Mouse (Mus musculus): Measurements from ENCODE around the gene Slc22a23. TPM values are rescaled to one million over a fixed set of nuclear protein-coding genes. Genes with fewer than 3 reads are reported as not detected.

The Slc22a23 gene
- polyA plus RNA-seq, 1 experiment from 2014 or later, result 16.5 TPM

GRCm38 (mm10) chr13:34238646-34239290, 106.2 kb downstream of the Slc22a23 start:
- H3K27me3 ChIP-seq, result no peaks in the 10 kb centered on the region
- no peaks in the 10 kb centered on the region for H3K9me3 ChIP-seq
- no peak overlapping the region for H3K4me3 ChIP-seq
- WGBS, result 11% methylated on average over 14 of the region's 14 CpGs
- H3K4me2 ChIP-seq, result no peak overlapping the region
- H3K36me3 ChIP-seq, result no peaks in the 10 kb centered on the region
- ATAC-seq (ENCODE audit: low FRiP score, low read depth), result peak; percentile 33; the same call in 1 of the 2 replicates
- H3K27ac ChIP-seq (replicated peaks), result peak overlapping the region; percentile 52
- H3K4me1 ChIP-seq (replicated peaks), result peaks cover 29% of the 10 kb centered on the region
- no peak overlapping the region for H3K9ac ChIP-seq

- Histone ChIP-seq H3K27me3 (no peaks in the 10 kb centered on the region), H3K27ac (replicated peaks) (no peak overlapping the region), H3K4me1 (replicated peaks) (peaks cover 22% of the 10 kb centered on the region), H3K9me3 (no peaks in the 10 kb centered on the region), H3K4me2 (no peak overlapping the region), H3K4me3 (no peak overlapping the region), H3K9ac (no peak overlapping the region), H3K36me3 (no peaks in the 10 kb centered on the region)
- WGBS, result 94% methylated on average over 6 of the region's 6 CpGs
- ATAC-seq (ENCODE audit: low FRiP score, low read depth), result no peak
These were observed 109.9 kb downstream of the Slc22a23 start for GRCm38 (mm10) chr13:34235056-34235455.

GRCm38 (mm10) chr13:34234439-34234838, 110.5 kb downstream of the Slc22a23 start:
- Histone ChIP-seq H3K4me1 (replicated peaks) (peaks cover 17% of the 10 kb centered on the region), H3K9me3 (no peaks in the 10 kb centered on the region), H3K36me3 (no peaks in the 10 kb centered on the region), H3K27me3 (no peaks in the 10 kb centered on the region), H3K4me2 (no peak overlapping the region), H3K4me3 (no peak overlapping the region), H3K27ac (replicated peaks) (no peak overlapping the region), H3K9ac (no peak overlapping the region)
- 52% methylated on average over 5 of the region's 5 CpGs for WGBS
- ATAC-seq (ENCODE audit: low FRiP score, low read depth), result no peak

GRCm38 (mm10) chr13:34232992-34233391, 112.0 kb downstream of the Slc22a23 start:
- WGBS, result 79% methylated on average over 6 of the region's 6 CpGs

GRCm38 (mm10) chr13:34228905-34229304, 116.1 kb downstream of the Slc22a23 start:
- no peak overlapping the region for H3K4me3 ChIP-seq
- no peak overlapping the region for H3K4me2 ChIP-seq
- H3K27ac ChIP-seq (replicated peaks), result no peak overlapping the region
- no peaks in the 10 kb centered on the region for H3K36me3 ChIP-seq
- WGBS, result 77% methylated on average over 4 of the region's 4 CpGs
- ATAC-seq (ENCODE audit: low FRiP score, low read depth), result no peak
- H3K9me3 ChIP-seq, result no peaks in the 10 kb centered on the region
- H3K4me1 ChIP-seq (replicated peaks), result peaks cover 21% of the 10 kb centered on the region
- no peaks in the 10 kb centered on the region for H3K27me3 ChIP-seq
- H3K9ac ChIP-seq, result no peak overlapping the region

More at GRCm38 (mm10) chr13:34232992-34233391, 112.0 kb downstream of the Slc22a23 start:
- Histone ChIP-seq H3K9me3 (no peaks in the 10 kb centered on the region), H3K4me2 (no peak overlapping the region), H3K27ac (replicated peaks) (no peak overlapping the region), H3K27me3 (no peaks in the 10 kb centered on the region), H3K4me3 (no peak overlapping the region), H3K9ac (no peak overlapping the region), H3K4me1 (replicated peaks) (peaks cover 4% of the 10 kb centered on the region), H3K36me3 (no peaks in the 10 kb centered on the region)
- no peak for ATAC-seq (ENCODE audit: low FRiP score, low read depth)

GRCm38 (mm10) chr13:34227720-34228661, 117.0 kb downstream of the Slc22a23 start:
- H3K4me1 ChIP-seq (replicated peaks), result peaks cover 30% of the 10 kb centered on the region
- WGBS, result 36% methylated on average over 12 of the region's 12 CpGs
- no peaks in the 10 kb centered on the region for H3K9me3 ChIP-seq
- no peak overlapping the region for H3K9ac ChIP-seq
- H3K27ac ChIP-seq (replicated peaks), result no peak overlapping the region
- no peaks in the 10 kb centered on the region for H3K36me3 ChIP-seq
- no peak overlapping the region for H3K4me2 ChIP-seq
- H3K27me3 ChIP-seq, result no peaks in the 10 kb centered on the region
- H3K4me3 ChIP-seq, result no peak overlapping the region
- ATAC-seq (ENCODE audit: low FRiP score, low read depth), result no peak

GRCm38 (mm10) chr13:34226940-34227339, 118.0 kb downstream of the Slc22a23 start:
- ATAC-seq (ENCODE audit: low FRiP score, low read depth), result no peak
- Histone ChIP-seq H3K4me2 (no peak overlapping the region), H3K27ac (replicated peaks) (no peak overlapping the region), H3K4me1 (replicated peaks) (peaks cover 34% of the 10 kb centered on the region), H3K9ac (no peak overlapping the region), H3K9me3 (no peaks in the 10 kb centered on the region), H3K27me3 (no peaks in the 10 kb centered on the region), H3K4me3 (no peak overlapping the region), H3K36me3 (no peaks in the 10 kb centered on the region)
- 14% methylated on average over 1 of the region's 1 CpGs for WGBS

- 26% methylated on average over 7 of the region's 7 CpGs for WGBS
- H3K9ac ChIP-seq, result no peak overlapping the region
- no peaks in the 10 kb centered on the region for H3K27me3 ChIP-seq
- no peak overlapping the region for H3K4me3 ChIP-seq
- H3K27ac ChIP-seq (replicated peaks), result peak overlapping the region; percentile 43
- ATAC-seq (ENCODE audit: low FRiP score, low read depth), result no peak
- no peaks in the 10 kb centered on the region for H3K9me3 ChIP-seq
- H3K4me2 ChIP-seq, result no peak overlapping the region
- peaks cover 32% of the 10 kb centered on the region for H3K4me1 ChIP-seq (replicated peaks)
- no peaks in the 10 kb centered on the region for H3K36me3 ChIP-seq
These were observed 122.0 kb downstream of the Slc22a23 start for GRCm38 (mm10) chr13:34222985-34223384.

- WGBS, result 89% methylated on average over 3 of the region's 3 CpGs
- H3K9ac ChIP-seq, result no peak overlapping the region
- H3K9me3 ChIP-seq, result no peaks in the 10 kb centered on the region
- no peak overlapping the region for H3K27ac ChIP-seq (replicated peaks)
- no peak overlapping the region for H3K4me3 ChIP-seq
- no peak overlapping the region for H3K4me2 ChIP-seq
- ATAC-seq (ENCODE audit: low FRiP score, low read depth), result no peak
- no peaks in the 10 kb centered on the region for H3K27me3 ChIP-seq
- H3K4me1 ChIP-seq (replicated peaks), result peaks cover 16% of the 10 kb centered on the region
- 0 out of 2 replicates have a peak, but pooled peaks cover 4% of the 10 kb centered on the region for H3K36me3 ChIP-seq
These were observed 125.3 kb downstream of the Slc22a23 start for GRCm38 (mm10) chr13:34219728-34220127.

- H3K4me1 ChIP-seq (replicated peaks), result peaks cover 12% of the 10 kb centered on the region
- 0 out of 2 replicates have a peak, but pooled peaks cover 4% of the 10 kb centered on the region for H3K36me3 ChIP-seq
- no peaks in the 10 kb centered on the region for H3K27me3 ChIP-seq
- no peaks in the 10 kb centered on the region for H3K9me3 ChIP-seq
- H3K4me3 ChIP-seq, result no peak overlapping the region
- H3K27ac ChIP-seq (replicated peaks), result no peak overlapping the region
- 64% methylated on average over 3 of the region's 3 CpGs for WGBS
- no peak overlapping the region for H3K9ac ChIP-seq
- H3K4me2 ChIP-seq, result no peak overlapping the region
- no peak for ATAC-seq (ENCODE audit: low FRiP score, low read depth)
These were observed 126.2 kb downstream of the Slc22a23 start for GRCm38 (mm10) chr13:34218776-34219175.

- Histone ChIP-seq H3K27ac (replicated peaks) (no peak overlapping the region), H3K9me3 (no peaks in the 10 kb centered on the region), H3K4me2 (no peak overlapping the region), H3K36me3 (0 out of 2 replicates have a peak, but pooled peaks cover 4% of the 10 kb centered on the region), H3K27me3 (no peaks in the 10 kb centered on the region), H3K4me1 (replicated peaks) (no peaks in the 10 kb centered on the region), H3K9ac (no peak overlapping the region), H3K4me3 (no peak overlapping the region)
- no peak for ATAC-seq (ENCODE audit: low FRiP score, low read depth)
- 87% methylated on average over 3 of the region's 3 CpGs for WGBS
These were observed 130.1 kb downstream of the Slc22a23 start for GRCm38 (mm10) chr13:34214855-34215254.

- 82% methylated on average over 10 of the region's 10 CpGs for WGBS
- Histone ChIP-seq H3K9me3 (no peaks in the 10 kb centered on the region), H3K4me3 (no peak overlapping the region), H3K27ac (replicated peaks) (no peak overlapping the region), H3K9ac (no peak overlapping the region), H3K4me2 (no peak overlapping the region), H3K27me3 (no peaks in the 10 kb centered on the region), H3K36me3 (0 out of 2 replicates have a peak, but pooled peaks cover 4% of the 10 kb centered on the region), H3K4me1 (replicated peaks) (no peaks in the 10 kb centered on the region)
- no peak for ATAC-seq (ENCODE audit: low FRiP score, low read depth)
These were observed 132.2 kb downstream of the Slc22a23 start for GRCm38 (mm10) chr13:34212735-34213212.
